Mouse (Mus musculus): ENCODE measurements at regions not wholly inside any gene's neighbourhood (a gene's known extent, or its start where the extent isn't known, plus 50 kb on each side); places are given as distances from the start of the nearest gene placed in this dataset.

DNA sequence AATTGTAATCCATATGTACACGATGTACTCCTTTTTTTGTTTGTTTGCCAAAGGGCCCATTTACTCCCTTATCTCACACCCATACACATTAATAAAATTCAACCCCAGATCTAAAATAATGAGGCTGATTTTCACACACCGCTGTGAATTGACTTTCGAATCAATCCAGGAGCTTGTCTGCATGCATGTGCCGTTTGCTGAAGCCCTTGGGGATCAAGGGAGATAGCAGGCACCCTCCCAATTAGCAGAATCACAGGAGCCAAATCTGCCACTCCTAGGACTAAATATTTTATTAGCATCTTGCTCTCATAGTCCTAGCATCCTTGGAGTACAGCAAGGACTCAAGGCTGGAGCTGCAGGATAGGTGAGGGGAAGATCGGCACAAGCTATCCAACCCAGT, 520.0 kb upstream of the Mpdz start:
- no peak for DNase-seq (ENCODE audit: low read depth, low spot score)
- Histone ChIP-seq H3K27ac (ENCODE audit: insufficient read depth, low read depth, low read length, poor library complexity, severe bottlenecking) (no peak overlapping the region), H3K9ac (ENCODE audit: insufficient read depth, low read depth, low read length, poor library complexity, severe bottlenecking) (no peak overlapping the region), H3K4me1 (ENCODE audit: control insufficient read depth in 2 of 2, insufficient read depth in 2 of 2, low read length in 2 of 2, poor library complexity in 1 of 2) (no peaks in the 10 kb centered on the region), H3K36me3 (ENCODE audit: control insufficient read depth, insufficient read depth, low read length, poor library complexity, severe bottlenecking) (no peaks in the 10 kb centered on the region), H3K4me3 (ENCODE audit: insufficient read depth in 1 of 2, low read depth in 1 of 2, low read length in 2 of 2, poor library complexity in 1 of 2, severe bottlenecking in 1 of 2) (no peak overlapping the region), H3K9me3 (ENCODE audit: control insufficient read depth, insufficient read depth, low read depth, low read length) (no peaks in the 10 kb centered on the region)
- TF ChIP-seq ZC3H11A (IDR thresholded peaks at IDR 0.05; ENCODE audit: borderline replicate concordance, low read depth, low read length), result no peak
- TF ChIP-seq ZNF384 (IDR thresholded peaks at IDR 0.05; ENCODE audit: low read depth, low read length), result no peak
- TF ChIP-seq HCFC1 (IDR thresholded peaks at IDR 0.05; ENCODE audit: borderline replicate concordance, insufficient read depth, low read length), result no peak
- TF ChIP-seq CHD2 (IDR thresholded peaks at IDR 0.05; ENCODE audit: low read depth, low read length), result no peak
- TF ChIP-seq MAFK (IDR thresholded peaks at IDR 0.05; ENCODE audit: insufficient read depth, low read depth, low read length), result no peak
- in situ Hi-C loops (cut with MboI; ENCODE audit: low sequenced_read_pairs in 2 of 2, unreplicated experiment in 2 of 2), result no loop called here

DNA sequence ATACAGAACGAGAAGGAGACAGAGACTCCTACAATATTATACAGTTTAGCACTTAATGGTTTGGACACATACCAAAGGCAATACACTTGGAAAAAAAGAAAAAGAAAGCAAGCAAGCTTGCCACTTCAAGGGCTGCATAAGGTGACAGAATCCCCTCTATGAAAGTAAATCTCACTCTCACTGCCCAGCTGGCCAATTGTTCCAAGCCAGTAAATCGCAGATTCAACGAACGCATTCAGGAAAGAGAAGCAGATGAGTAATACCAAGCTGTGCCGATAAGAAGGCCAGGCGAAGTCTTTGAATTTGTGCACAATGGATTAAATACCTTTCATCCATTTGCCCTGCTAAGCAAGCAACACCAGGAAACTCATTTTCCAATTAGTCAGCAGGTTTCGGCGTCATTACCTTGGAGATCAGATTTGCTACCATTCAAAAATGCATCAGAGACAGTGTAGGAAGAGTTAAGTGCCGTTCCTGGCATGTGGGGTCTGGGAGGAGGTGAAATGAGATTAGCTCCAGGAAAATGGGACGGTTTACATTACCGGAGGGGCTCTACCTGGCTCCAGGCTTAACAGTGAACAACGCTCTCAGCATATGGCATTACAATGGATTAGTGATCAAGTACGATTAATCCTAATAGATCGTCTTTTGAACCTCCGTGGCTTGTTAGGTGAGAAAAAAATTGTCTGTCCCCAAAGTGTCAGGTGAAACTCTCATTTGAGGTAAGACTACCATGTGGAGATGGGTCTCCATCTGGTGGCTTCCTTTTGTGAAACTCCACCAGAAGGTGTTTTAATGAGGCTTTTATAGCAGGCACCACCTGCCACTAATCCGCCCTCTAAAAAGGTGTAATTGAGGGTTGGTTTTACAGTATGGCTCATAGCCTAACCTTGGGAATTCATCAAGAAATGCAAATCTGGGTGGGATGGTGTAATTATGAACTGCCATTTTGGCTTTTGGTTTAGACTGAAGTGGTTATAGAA, 518.2 kb upstream of the Mpdz start:
- Histone ChIP-seq H3K9ac (ENCODE audit: insufficient read depth, low read depth, low read length, poor library complexity, severe bottlenecking) (no peak overlapping the region), H3K4me1 (ENCODE audit: control insufficient read depth in 2 of 2, insufficient read depth in 2 of 2, low read length in 2 of 2, poor library complexity in 1 of 2) (no peaks in the 10 kb centered on the region), H3K9me3 (ENCODE audit: control insufficient read depth, insufficient read depth, low read depth, low read length) (no peaks in the 10 kb centered on the region), H3K4me3 (ENCODE audit: insufficient read depth in 1 of 2, low read depth in 1 of 2, low read length in 2 of 2, poor library complexity in 1 of 2, severe bottlenecking in 1 of 2) (no peak overlapping the region), H3K27ac (ENCODE audit: insufficient read depth, low read depth, low read length, poor library complexity, severe bottlenecking) (no peak overlapping the region), H3K36me3 (ENCODE audit: control insufficient read depth, insufficient read depth, low read length, poor library complexity, severe bottlenecking) (no peaks in the 10 kb centered on the region)
- no peak for DNase-seq (ENCODE audit: low read depth, low spot score)
- TF ChIP-seq ZC3H11A (IDR thresholded peaks at IDR 0.05; ENCODE audit: borderline replicate concordance, low read depth, low read length) (no peak), ZNF384 (IDR thresholded peaks at IDR 0.05; ENCODE audit: low read depth, low read length) (no peak), HCFC1 (IDR thresholded peaks at IDR 0.05; ENCODE audit: borderline replicate concordance, insufficient read depth, low read length) (no peak), CHD2 (IDR thresholded peaks at IDR 0.05; ENCODE audit: low read depth, low read length) (no peak), MAFK (IDR thresholded peaks at IDR 0.05; ENCODE audit: insufficient read depth, low read depth, low read length) (no peak)
- in situ Hi-C loops (cut with MboI; ENCODE audit: low sequenced_read_pairs in 2 of 2, unreplicated experiment in 2 of 2), result no loop called here

DNA sequence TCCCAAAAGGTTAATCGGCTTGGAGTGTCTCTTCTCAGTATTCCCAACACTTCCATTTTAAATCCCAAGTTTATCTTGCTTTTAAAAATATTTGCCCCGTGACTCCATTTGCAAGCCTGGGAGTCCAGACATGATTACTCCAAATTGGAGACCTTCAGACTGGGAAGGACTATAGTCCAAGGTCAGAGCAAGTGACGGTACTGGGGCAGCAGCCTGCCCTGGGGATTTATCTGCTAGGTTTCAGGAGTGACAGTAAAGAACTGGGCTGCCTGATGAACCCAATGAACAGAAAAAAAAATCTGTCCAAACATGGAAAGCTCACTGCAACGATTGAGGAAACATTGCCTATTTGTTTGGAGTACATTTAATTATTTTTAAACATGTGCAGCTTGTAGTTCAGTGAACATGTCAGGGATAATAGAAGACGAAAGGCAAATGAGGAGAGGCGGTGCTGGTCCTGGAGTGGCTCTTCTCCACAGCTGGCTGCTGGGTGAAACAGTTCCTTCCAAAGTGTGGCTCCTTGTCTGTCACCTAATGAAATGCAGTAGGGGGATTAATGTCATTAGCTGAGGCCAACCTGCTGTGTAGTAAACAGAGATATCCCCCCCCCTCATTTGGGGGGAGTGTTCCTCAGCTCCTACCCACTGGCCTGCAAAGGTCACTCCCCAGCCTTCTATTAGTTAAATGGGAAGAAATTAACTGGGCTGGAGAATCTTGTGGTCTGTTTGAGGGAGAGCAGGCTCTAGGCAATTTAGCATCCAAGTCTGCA, 514.5 kb upstream of the Mpdz start:
- TF ChIP-seq HCFC1 (IDR thresholded peaks at IDR 0.05; ENCODE audit: borderline replicate concordance, insufficient read depth, low read length), result no peak
- TF ChIP-seq MAFK (IDR thresholded peaks at IDR 0.05; ENCODE audit: insufficient read depth, low read depth, low read length), result no peak
- no peak for TF ChIP-seq CHD2 (IDR thresholded peaks at IDR 0.05; ENCODE audit: low read depth, low read length)
- no peak for TF ChIP-seq ZC3H11A (IDR thresholded peaks at IDR 0.05; ENCODE audit: borderline replicate concordance, low read depth, low read length)
- TF ChIP-seq ZNF384 (IDR thresholded peaks at IDR 0.05; ENCODE audit: low read depth, low read length), result no peak
- no peak overlapping the region for H3K27ac ChIP-seq (ENCODE audit: insufficient read depth, low read depth, low read length, poor library complexity, severe bottlenecking)
- H3K9me3 ChIP-seq (ENCODE audit: control insufficient read depth, insufficient read depth, low read depth, low read length), result no peaks in the 10 kb centered on the region
- no peaks in the 10 kb centered on the region for H3K4me1 ChIP-seq (ENCODE audit: control insufficient read depth in 2 of 2, insufficient read depth in 2 of 2, low read length in 2 of 2, poor library complexity in 1 of 2)
- H3K36me3 ChIP-seq (ENCODE audit: control insufficient read depth, insufficient read depth, low read length, poor library complexity, severe bottlenecking), result no peaks in the 10 kb centered on the region
- H3K4me3 ChIP-seq (ENCODE audit: insufficient read depth in 1 of 2, low read depth in 1 of 2, low read length in 2 of 2, poor library complexity in 1 of 2, severe bottlenecking in 1 of 2), result no peak overlapping the region
- H3K9ac ChIP-seq (ENCODE audit: insufficient read depth, low read depth, low read length, poor library complexity, severe bottlenecking), result no peak overlapping the region
- no peak for DNase-seq (ENCODE audit: low read depth, low spot score)
- in situ Hi-C loops (cut with MboI; ENCODE audit: low sequenced_read_pairs in 2 of 2, unreplicated experiment in 2 of 2), result no loop called here

DNA sequence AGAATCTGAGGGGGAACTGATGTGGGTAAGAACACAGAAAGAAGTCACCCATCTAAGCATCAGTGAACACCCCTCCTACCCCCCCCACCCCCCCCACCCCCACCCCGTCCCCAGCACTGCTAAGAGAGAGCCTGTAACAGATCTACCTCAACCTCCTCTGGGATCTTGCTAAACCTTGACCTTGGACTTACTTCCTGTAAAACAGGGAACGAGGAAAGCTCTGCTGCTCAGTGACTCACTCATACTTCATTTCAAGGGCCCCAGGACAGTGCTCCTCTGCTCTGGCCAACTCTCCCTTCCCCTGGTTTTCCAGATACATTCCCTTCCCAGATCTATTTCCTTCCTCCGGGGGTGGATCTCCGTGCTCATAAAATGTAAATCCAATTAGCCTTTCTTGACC, 510.4 kb upstream of the Mpdz start:
- no peaks in the 10 kb centered on the region for H3K4me1 ChIP-seq (ENCODE audit: control insufficient read depth in 2 of 2, insufficient read depth in 2 of 2, low read length in 2 of 2, poor library complexity in 1 of 2)
- no peaks in the 10 kb centered on the region for H3K36me3 ChIP-seq (ENCODE audit: control insufficient read depth, insufficient read depth, low read length, poor library complexity, severe bottlenecking)
- no peak for DNase-seq (ENCODE audit: low read depth, low spot score)
- H3K4me3 ChIP-seq (ENCODE audit: insufficient read depth in 1 of 2, low read depth in 1 of 2, low read length in 2 of 2, poor library complexity in 1 of 2, severe bottlenecking in 1 of 2), result no peak overlapping the region
- in situ Hi-C loops (cut with MboI; ENCODE audit: low sequenced_read_pairs in 2 of 2, unreplicated experiment in 2 of 2), result no loop called here
- no peaks in the 10 kb centered on the region for H3K9me3 ChIP-seq (ENCODE audit: control insufficient read depth, insufficient read depth, low read depth, low read length)
- no peak overlapping the region for H3K9ac ChIP-seq (ENCODE audit: insufficient read depth, low read depth, low read length, poor library complexity, severe bottlenecking)
- H3K27ac ChIP-seq (ENCODE audit: insufficient read depth, low read depth, low read length, poor library complexity, severe bottlenecking), result no peak overlapping the region
- TF ChIP-seq HCFC1 (IDR thresholded peaks at IDR 0.05; ENCODE audit: borderline replicate concordance, insufficient read depth, low read length), result no peak
- no peak for TF ChIP-seq ZNF384 (IDR thresholded peaks at IDR 0.05; ENCODE audit: low read depth, low read length)
- no peak for TF ChIP-seq ZC3H11A (IDR thresholded peaks at IDR 0.05; ENCODE audit: borderline replicate concordance, low read depth, low read length)
- TF ChIP-seq CHD2 (IDR thresholded peaks at IDR 0.05; ENCODE audit: low read depth, low read length), result no peak
- no peak for TF ChIP-seq MAFK (IDR thresholded peaks at IDR 0.05; ENCODE audit: insufficient read depth, low read depth, low read length)
